Mouse (Mus musculus) bone marrow, adult 2 months (tissue): ENCODE measurements at regions not wholly inside any gene's neighbourhood (a gene's known extent, or its start where the extent isn't known, plus 50 kb on each side); places are given as distances from the start of the nearest gene placed in this dataset.

ENCODE experiments used
- H3K27ac ChIP-seq: fragments of 200-500 bp; 2 replicates; pipeline ENCODE4 v1.5.1; 2012; ENCODE audit warnings: low read depth, mild to moderate bottlenecking, control low read depth, inconsistent platforms, low read length; ENCODE audit not compliant: control insufficient read depth, poor library complexity, insufficient read depth
- H3K4me1 ChIP-seq: fragments of 200-500 bp; 2 replicates; pipeline ENCODE4 v1.6.1; 2011; ENCODE audit warnings: low read length; ENCODE audit not compliant: control insufficient read depth, insufficient read depth
- H3K4me3 ChIP-seq: fragments of 200-500 bp; replicated peaks from 2 replicates; pipeline ENCODE3; 2011; ENCODE audit warnings: mild to moderate bottlenecking, low read depth, low read length, control low read depth; ENCODE audit not compliant: control insufficient read depth
- CTCF ChIP-seq: fragments of 200-500 bp; IDR thresholded peaks from 2 replicates; pipeline ENCODE4 v1.5.1; 2011; ENCODE audit warnings: low read length, control low read depth; ENCODE audit not compliant: control insufficient read depth, insufficient read depth
- POLR2A ChIP-seq: fragments of 200-500 bp; IDR thresholded peaks from 2 replicates; pipeline ENCODE4 v1.6.1; 2011; ENCODE audit warnings: low read depth, mild to moderate bottlenecking, control low read depth, low read length, borderline replicate concordance; ENCODE audit not compliant: control insufficient read depth
- WGBS: fragments of 180-500 bp; shearing (Covaris S2); methylation state at CpG from one replicate; pipeline ENCODE4 v1.1.7; 2018; 5-methylcytosine and 5-hydroxymethylcytosine counted together

DNA sequence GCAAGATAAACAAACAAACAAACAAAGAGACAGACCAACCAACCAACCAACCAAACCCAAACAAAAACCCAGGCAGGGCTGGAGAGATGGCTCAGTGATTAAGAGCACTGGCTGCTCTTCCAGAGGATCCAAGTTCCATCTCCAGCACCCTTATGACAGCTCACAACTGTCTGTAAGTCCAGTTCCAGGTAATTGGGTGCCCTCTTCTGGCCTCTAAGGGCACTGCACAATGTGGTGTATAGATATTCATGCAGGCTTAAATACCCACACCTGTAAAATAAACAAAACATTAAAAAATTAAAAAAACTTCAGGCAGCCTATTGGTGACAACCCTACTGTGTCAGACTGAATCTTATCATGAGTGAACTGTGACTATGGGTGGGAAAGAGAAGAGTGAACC is 222.4 kb upstream of the Eif4g2 start:
- H3K4me1 ChIP-seq, result no peaks in the 10 kb centered on the region
- no peak overlapping the region for H3K27ac ChIP-seq
- TF ChIP-seq POLR2A (no peak), CTCF (no peak)
- H3K4me3 ChIP-seq, result no peak overlapping the region

DNA sequence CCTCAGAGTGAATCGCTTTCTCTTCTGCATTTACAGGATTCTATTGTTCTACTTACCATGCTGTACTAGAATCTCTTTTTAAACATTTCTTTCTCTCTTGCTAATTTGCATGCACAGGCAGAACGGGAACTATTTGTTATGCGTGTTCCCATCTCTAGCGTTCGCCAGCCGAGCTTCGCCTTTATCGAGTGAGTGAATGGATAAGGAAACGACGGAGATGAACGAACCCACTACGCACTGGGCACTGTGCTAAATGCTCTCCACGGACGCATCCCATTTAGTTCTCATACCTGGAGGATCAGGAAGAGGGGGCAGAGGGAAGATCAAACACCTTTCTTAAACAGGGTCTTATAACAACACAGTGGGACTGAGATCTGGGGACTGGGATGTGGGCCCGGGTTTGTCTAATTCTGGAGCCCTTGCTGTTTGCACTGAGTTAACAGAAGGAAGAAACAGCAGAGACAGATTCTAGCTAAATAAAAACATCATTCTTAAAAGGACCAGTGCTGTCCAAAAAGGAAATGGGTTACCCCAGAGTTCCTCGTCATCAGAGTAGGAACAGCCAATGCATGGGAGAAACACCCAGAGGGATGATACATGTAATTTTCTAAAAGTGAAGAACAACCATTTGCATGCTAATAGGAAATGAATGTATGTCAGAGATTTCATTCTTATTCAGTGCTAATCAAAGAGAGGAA is 219.1 kb upstream of the Eif4g2 start:
- WGBS, result 82% methylated on average over 16 of the region's 16 CpGs

GRCm38 (mm10) chr7:111297174-111297902 is 214.5 kb upstream of the Eif4g2 start:
- TF ChIP-seq CTCF (no peak), POLR2A (no peak)
- Histone ChIP-seq H3K27ac (no peak overlapping the region), H3K4me1 (no peaks in the 10 kb centered on the region), H3K4me3 (no peak overlapping the region)
- WGBS, result 72% methylated on average over 9 of the region's 9 CpGs

More for the DNA sequence above, 219.1 kb upstream of the Eif4g2 start:
- Histone ChIP-seq H3K27ac (no peak overlapping the region), H3K4me3 (no peak overlapping the region), H3K4me1 (no peaks in the 10 kb centered on the region)
- TF ChIP-seq POLR2A (no peak), CTCF (no peak)

- Histone ChIP-seq H3K4me1 (no peaks in the 10 kb centered on the region), H3K27ac (no peak overlapping the region), H3K4me3 (no peak overlapping the region)
- no peak for TF ChIP-seq POLR2A
- TF ChIP-seq CTCF, result no peak
- WGBS, result 73% methylated on average over 13 of the region's 13 CpGs
These were observed 200.7 kb upstream of the Eif4g2 start for GRCm38 (mm10) chr7:111283411-111283955.

- 60% methylated on average over 8 of the region's 8 CpGs for WGBS
- Histone ChIP-seq H3K4me1 (peaks cover 3% of the 10 kb centered on the region), H3K27ac (no peak overlapping the region), H3K4me3 (no peak overlapping the region)
- TF ChIP-seq POLR2A (no peak), CTCF (no peak)
These were observed 199.5 kb upstream of the Eif4g2 start for GRCm38 (mm10) chr7:111282314-111282713.

DNA sequence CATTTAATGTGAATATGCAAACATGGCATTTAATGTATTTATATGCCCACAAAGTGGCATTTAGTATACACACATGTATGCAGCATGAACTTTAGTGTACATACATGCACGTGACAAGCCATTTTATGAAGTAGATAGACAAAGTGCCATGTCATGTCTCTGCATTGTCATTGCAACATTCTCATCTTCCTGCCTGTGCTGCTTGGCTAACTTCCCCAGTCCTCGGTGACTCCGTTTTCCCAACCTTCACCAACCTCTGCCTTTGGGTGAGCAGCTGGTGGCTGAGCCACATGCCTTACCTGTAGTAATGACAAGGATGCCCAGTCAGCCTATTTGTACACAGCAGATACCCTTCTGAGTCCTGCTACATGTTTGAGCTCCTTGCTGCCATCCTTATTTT is 194.9 kb upstream of the Eif4g2 start:
- TF ChIP-seq POLR2A (no peak), CTCF (no peak)
- 31% methylated on average over 3 of the region's 3 CpGs for WGBS
- Histone ChIP-seq H3K4me1 (peaks cover 4% of the 10 kb centered on the region), H3K4me3 (no peak overlapping the region), H3K27ac (peak overlapping the region; percentile 34; the same call in 1 of the 2 replicates)

- TF ChIP-seq POLR2A (no peak), CTCF (no peak)
- Histone ChIP-seq H3K4me1 (peaks cover 4% of the 10 kb centered on the region), H3K4me3 (no peak overlapping the region), H3K27ac (no peak overlapping the region)
- 85% methylated on average over 5 of the region's 5 CpGs for WGBS
These were observed 191.0 kb upstream of the Eif4g2 start for GRCm38 (mm10) chr7:111273839-111274238.

DNA sequence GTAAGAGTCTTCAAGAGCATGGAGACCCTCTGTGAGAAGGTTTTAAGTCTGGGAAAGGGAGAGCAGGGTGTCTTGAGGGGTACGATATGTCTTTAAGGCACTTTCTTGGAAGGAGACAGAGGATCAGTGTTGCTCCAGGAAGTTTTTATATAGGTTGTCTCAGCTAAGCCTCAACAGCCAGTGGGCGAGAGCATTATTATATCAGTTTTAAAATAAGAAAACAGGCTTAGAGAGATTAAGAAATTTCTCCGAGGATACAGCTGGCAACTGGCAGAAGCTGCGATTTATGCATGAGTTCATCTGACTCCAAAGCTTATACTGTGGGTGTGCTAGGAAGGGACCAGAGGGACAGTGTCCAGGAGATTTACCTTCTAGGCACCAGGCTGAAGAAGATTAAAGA is 188.0 kb upstream of the Eif4g2 start:
- 82% methylated on average over 4 of the region's 4 CpGs for WGBS
- Histone ChIP-seq H3K4me3 (no peak overlapping the region), H3K4me1 (peaks cover 1% of the 10 kb centered on the region; the same call in 1 of the 2 replicates), H3K27ac (no peak overlapping the region)
- TF ChIP-seq CTCF (no peak), POLR2A (no peak)
